Mouse (Mus musculus): ENCODE measurements around the gene Sel1l.

DNA sequence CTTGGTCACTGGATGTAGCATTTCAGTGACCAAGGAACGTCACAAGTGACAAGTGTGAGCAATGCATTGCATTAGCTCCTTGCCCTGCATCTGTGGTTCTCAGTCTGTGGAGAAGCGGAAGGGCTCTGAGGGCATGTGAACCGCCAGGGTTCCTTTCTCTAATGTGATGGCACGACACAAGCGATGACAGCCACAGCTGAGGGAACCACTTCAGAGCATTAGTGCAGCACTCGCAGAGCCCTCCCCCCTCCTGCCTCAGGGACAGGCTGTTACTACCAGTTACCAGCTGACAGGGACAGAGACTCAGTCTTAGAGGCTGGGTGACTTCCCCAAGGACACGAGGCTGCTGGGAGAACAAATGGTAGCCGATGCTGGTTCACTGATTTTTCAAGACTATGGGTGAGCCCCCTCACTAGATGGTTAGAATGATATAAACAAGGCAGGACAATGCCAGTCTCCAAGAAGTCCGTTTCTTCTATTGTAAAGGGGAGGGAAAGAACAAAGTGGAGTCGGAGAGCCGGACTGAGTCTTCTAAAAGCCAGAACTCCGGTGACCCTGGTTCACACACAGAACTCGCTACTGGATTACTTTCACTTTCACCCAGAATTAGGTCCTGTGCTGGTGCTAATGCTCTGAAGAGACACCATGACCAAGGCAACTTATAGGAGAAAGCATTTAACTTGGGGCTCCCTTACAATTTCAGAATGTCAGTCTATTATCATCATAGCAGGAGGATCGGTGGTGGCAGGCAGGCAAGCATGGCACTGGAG, 82.4 kb downstream of the Sel1l start:
- no peak for TF ChIP-seq CTCF (IDR thresholded peaks at IDR 0.05; ENCODE audit: low read depth, low read length)
- no peak for TF ChIP-seq POLR2A (IDR thresholded peaks at IDR 0.05; ENCODE audit: borderline replicate concordance, low read depth, low read length)

Measured in bone marrow macrophage, adult 2 months (primary cell).